Mouse (Mus musculus) heart, embryonic 10.5 days (tissue): ENCODE results near the gene Slc2a8. TPM values are rescaled to one million over a fixed set of nuclear protein-coding genes. Genes with fewer than 3 reads are reported as not detected.

ENCODE experiments used
- DNase-seq: peaks from one replicate; pipeline ENCODE4 v3.0.0-alpha.2; 2017; ENCODE audit warnings: low spot score
- H3K27ac ChIP-seq: fragments of 300-500 bp; sonication (generic); 2 replicates; pipeline ENCODE4 v1.5.1; 2016; ENCODE audit warnings: mild to moderate bottlenecking
- H3K27me3 ChIP-seq: fragments of 300-500 bp; sonication (generic); 2 replicates; pipeline ENCODE4 v1.6.1; 2016; ENCODE audit warnings: mild to moderate bottlenecking; ENCODE audit not compliant: poor library complexity, insufficient read depth, severe bottlenecking
- H3K36me3 ChIP-seq: fragments of 300-500 bp; sonication (generic); 2 replicates; pipeline ENCODE4 v1.6.1; 2016; ENCODE audit warnings: mild to moderate bottlenecking, moderate library complexity
- H3K4me1 ChIP-seq: fragments of 300-500 bp; sonication (generic); 2 replicates; pipeline ENCODE4 v1.6.1; 2016; ENCODE audit warnings: mild to moderate bottlenecking
- H3K4me3 ChIP-seq: fragments of 300-500 bp; sonication (generic); 2 replicates; pipeline ENCODE4 v1.5.1; 2016; ENCODE audit warnings: mild to moderate bottlenecking, moderate library complexity
- H3K9me3 ChIP-seq: fragments of 300-500 bp; sonication (generic); 2 replicates; pipeline ENCODE4 v1.6.1; 2016; ENCODE audit warnings: mild to moderate bottlenecking, moderate library complexity
- WGBS: fragments of 180-500 bp; shearing (Covaris S2); methylation state at CpG from one replicate; pipeline ENCODE4 v1.1.7; 2016; 5-methylcytosine and 5-hydroxymethylcytosine counted together
- polyA plus RNA-seq: library from polyadenylated mRNA; unstranded; fragments of >200 nt; fragmentation: Nextera tagmentation; extraction: Ambion mirVana; gene quantifications from 2 replicates; pipeline ENCODE4 v1.2.1, GENCODE M21; 2016

The Slc2a8 gene
- polyA plus RNA-seq, 1 experiment from 2014 or later = 20.8 TPM

GRCm38 (mm10) chr2:32992130-32992529 lies 10.2 kb upstream of the Slc2a8 start:
- no peak for DNase-seq
- no peaks in the 10 kb centered on the region for H3K36me3 ChIP-seq

GRCm38 (mm10) chr2:32990167-32990832 lies 8.4 kb upstream of the Slc2a8 start:
- 52% methylated on average over 13 of the region's 13 CpGs for WGBS
- Histone ChIP-seq H3K36me3 (no peaks in the 10 kb centered on the region), H3K4me3 (no peak overlapping the region), H3K27ac (no peak overlapping the region), H3K4me1 (0 out of 2 replicates have a peak, but pooled peaks cover 3% of the 10 kb centered on the region), H3K27me3 (no peaks in the 10 kb centered on the region), H3K9me3 (no peaks in the 10 kb centered on the region)
- DNase-seq = no peak

More at GRCm38 (mm10) chr2:32992130-32992529, 10.2 kb upstream of the Slc2a8 start:
- Histone ChIP-seq H3K4me3 (no peak overlapping the region), H3K9me3 (no peaks in the 10 kb centered on the region), H3K4me1 (0 out of 2 replicates have a peak, but pooled peaks cover 3% of the 10 kb centered on the region), H3K27ac (no peak overlapping the region), H3K27me3 (no peaks in the 10 kb centered on the region)
- WGBS = 68% methylated on average over 6 of the region's 6 CpGs

- DNase-seq = no peak
- H3K9me3 ChIP-seq = no peaks in the 10 kb centered on the region
- no peak overlapping the region for H3K4me3 ChIP-seq
- WGBS = 73% methylated on average over 3 of the region's 3 CpGs
- 0 out of 2 replicates have a peak, but pooled peaks cover 3% of the 10 kb centered on the region for H3K4me1 ChIP-seq
- no peaks in the 10 kb centered on the region for H3K36me3 ChIP-seq
- H3K27me3 ChIP-seq = no peaks in the 10 kb centered on the region
- no peak overlapping the region for H3K27ac ChIP-seq
Observed at GRCm38 (mm10) chr2:32989376-32989775, 7.5 kb upstream of the Slc2a8 start.

- H3K36me3 ChIP-seq = no peaks in the 10 kb centered on the region
- no peak overlapping the region for H3K4me3 ChIP-seq
- peaks cover 20% of the 10 kb centered on the region for H3K4me1 ChIP-seq
- no peaks in the 10 kb centered on the region for H3K27me3 ChIP-seq
- no peaks in the 10 kb centered on the region for H3K9me3 ChIP-seq
- H3K27ac ChIP-seq = no peak overlapping the region
- WGBS = 69% methylated on average over 8 of the region's 8 CpGs
- DNase-seq = no peak
Observed at GRCm38 (mm10) chr2:32985844-32986243, 4.0 kb upstream of the Slc2a8 start.

GRCm38 (mm10) chr2:32983617-32984016 lies 1.7 kb upstream of the Slc2a8 start:
- WGBS = 62% methylated on average over 6 of the region's 6 CpGs

GRCm38 (mm10) chr2:32982700-32983099 lies 817 bp upstream of the Slc2a8 start:
- no peak overlapping the region for H3K27ac ChIP-seq
- WGBS = 5% methylated on average over 4 of the region's 4 CpGs

More at GRCm38 (mm10) chr2:32983617-32984016, 1.7 kb upstream of the Slc2a8 start:
- Histone ChIP-seq H3K9me3 (no peaks in the 10 kb centered on the region), H3K36me3 (no peaks in the 10 kb centered on the region; the same call in 1 of the 2 replicates), H3K27ac (no peak overlapping the region), H3K27me3 (no peaks in the 10 kb centered on the region), H3K4me3 (no peak overlapping the region), H3K4me1 (peaks cover 23% of the 10 kb centered on the region)
- DNase-seq = no peak

GRCm38 (mm10) chr2:32981281-32981680 lies 602 bp downstream of the Slc2a8 start:
- Histone ChIP-seq H3K9me3 (no peaks in the 10 kb centered on the region), H3K27ac (peak overlapping the region; percentile 92), H3K27me3 (no peaks in the 10 kb centered on the region), H3K4me3 (peak overlapping the region; percentile 81), H3K36me3 (peaks cover 13% of the 10 kb centered on the region; the same call in 1 of the 2 replicates), H3K4me1 (peaks cover 35% of the 10 kb centered on the region)
- WGBS = 1% methylated on average over 23 of the region's 23 CpGs
- no peak for DNase-seq

More at GRCm38 (mm10) chr2:32982700-32983099, 817 bp upstream of the Slc2a8 start:
- no peak for DNase-seq
- peaks cover 29% of the 10 kb centered on the region for H3K4me1 ChIP-seq
- peaks cover 7% of the 10 kb centered on the region; the same call in 1 of the 2 replicates for H3K36me3 ChIP-seq
- no peaks in the 10 kb centered on the region for H3K9me3 ChIP-seq
- H3K4me3 ChIP-seq = peak overlapping the region; percentile 81
- no peaks in the 10 kb centered on the region for H3K27me3 ChIP-seq

GRCm38 (mm10) chr2:32979675-32980074 lies 2.2 kb downstream of the Slc2a8 start:
- Histone ChIP-seq H3K36me3 (peaks cover 29% of the 10 kb centered on the region), H3K4me3 (no peak overlapping the region), H3K4me1 (peaks cover 37% of the 10 kb centered on the region), H3K27me3 (no peaks in the 10 kb centered on the region), H3K9me3 (no peaks in the 10 kb centered on the region), H3K27ac (no peak overlapping the region)
- no peak for DNase-seq
- WGBS = 86% methylated on average over 7 of the region's 7 CpGs

- Histone ChIP-seq H3K4me1 (peaks cover 37% of the 10 kb centered on the region), H3K4me3 (no peak overlapping the region), H3K27ac (no peak overlapping the region), H3K27me3 (no peaks in the 10 kb centered on the region), H3K9me3 (no peaks in the 10 kb centered on the region), H3K36me3 (peaks cover 39% of the 10 kb centered on the region)
- 55% methylated on average over 3 of the region's 3 CpGs for WGBS
- no peak for DNase-seq
Observed at GRCm38 (mm10) chr2:32978675-32979074, 3.2 kb downstream of the Slc2a8 start.

- peaks cover 52% of the 10 kb centered on the region for H3K36me3 ChIP-seq
- peaks cover 31% of the 10 kb centered on the region for H3K4me1 ChIP-seq
- H3K27me3 ChIP-seq = no peaks in the 10 kb centered on the region
- no peaks in the 10 kb centered on the region for H3K9me3 ChIP-seq
- no peak for DNase-seq
- no peak overlapping the region for H3K27ac ChIP-seq
- no peak overlapping the region for H3K4me3 ChIP-seq
- WGBS = 79% methylated on average over 5 of the region's 5 CpGs
Observed at GRCm38 (mm10) chr2:32977114-32977513, 4.8 kb downstream of the Slc2a8 start.

GRCm38 (mm10) chr2:32974216-32974615 lies 7.7 kb downstream of the Slc2a8 start:
- DNase-seq = no peak

GRCm38 (mm10) chr2:32971235-32971634 lies 10.6 kb downstream of the Slc2a8 start:
- WGBS = 44% methylated on average over 9 of the region's 9 CpGs
- DNase-seq = no peak
- H3K4me1 ChIP-seq = peaks cover 28% of the 10 kb centered on the region
- no peak overlapping the region for H3K27ac ChIP-seq
- no peaks in the 10 kb centered on the region for H3K9me3 ChIP-seq
- no peaks in the 10 kb centered on the region for H3K27me3 ChIP-seq
- H3K36me3 ChIP-seq = peaks cover 38% of the 10 kb centered on the region
- no peak overlapping the region for H3K4me3 ChIP-seq

More at GRCm38 (mm10) chr2:32974216-32974615, 7.7 kb downstream of the Slc2a8 start:
- H3K27ac ChIP-seq = no peak overlapping the region
- WGBS = 88% methylated on average over 8 of the region's 8 CpGs
- no peaks in the 10 kb centered on the region for H3K9me3 ChIP-seq
- H3K4me1 ChIP-seq = peaks cover 22% of the 10 kb centered on the region
- H3K36me3 ChIP-seq = peaks cover 52% of the 10 kb centered on the region
- H3K4me3 ChIP-seq = no peak overlapping the region
- no peaks in the 10 kb centered on the region for H3K27me3 ChIP-seq

- WGBS = 66% methylated on average over 8 of the region's 8 CpGs
- Histone ChIP-seq H3K4me3 (peak overlapping the region; percentile 15; the same call in 1 of the 2 replicates), H3K27me3 (no peaks in the 10 kb centered on the region), H3K4me1 (peaks cover 31% of the 10 kb centered on the region), H3K27ac (peak overlapping the region; percentile 60; the same call in 1 of the 2 replicates), H3K9me3 (no peaks in the 10 kb centered on the region), H3K36me3 (peaks cover 27% of the 10 kb centered on the region)
- no peak for DNase-seq
Observed at GRCm38 (mm10) chr2:32969326-32969725, 12.6 kb downstream of the Slc2a8 start.
